Mouse (Mus musculus): ENCODE results near the gene Serp2. TPM values are rescaled to one million over a fixed set of nuclear protein-coding genes. Genes with fewer than 3 reads are reported as not detected.

Serp2 gene
- polyA plus RNA-seq, 1 experiment from 2014 or later: 24.4 TPM

DNA sequence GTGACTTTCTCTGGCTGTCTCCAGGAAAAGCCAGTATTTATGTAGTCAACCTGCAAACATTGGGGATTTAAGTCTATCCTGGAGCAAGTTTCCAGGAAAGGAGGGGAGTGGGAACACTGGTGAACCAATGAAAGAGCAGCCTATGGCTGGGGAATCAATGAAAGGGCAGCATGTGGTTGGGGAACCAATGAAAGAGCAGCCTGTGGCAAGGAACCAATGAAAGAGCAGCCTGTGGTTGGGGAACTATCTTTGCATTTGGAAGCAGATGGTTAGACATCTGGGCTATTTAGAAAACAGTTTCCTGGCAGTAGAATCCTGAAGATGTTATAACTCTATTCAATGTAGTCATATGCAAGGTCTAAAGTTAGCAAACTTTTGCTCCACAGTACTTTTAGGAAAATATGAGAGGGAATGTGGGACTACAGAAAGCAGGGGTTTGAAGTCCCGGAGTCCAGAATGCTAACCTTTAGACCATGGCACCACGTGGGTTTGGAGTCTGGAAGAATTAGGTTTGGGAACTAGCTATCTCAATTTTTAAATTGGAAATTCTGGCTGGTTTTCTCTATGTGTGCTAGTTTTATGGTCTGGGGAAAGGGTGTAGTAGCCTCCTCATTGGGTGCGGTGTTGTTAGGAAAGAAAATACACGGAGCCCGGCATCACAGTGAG lies 16.6 kb downstream of the Serp2 start:
- H3K4me1 ChIP-seq (ENCODE audit: control insufficient read depth, insufficient read depth, low read length): peaks cover 21% of the 10 kb centered on the region
- no peak overlapping the region for H3K9ac ChIP-seq (ENCODE audit: low read depth, low read length)
- H3K27me3 ChIP-seq (ENCODE audit: control insufficient read depth, insufficient read depth, low read length): no peaks in the 10 kb centered on the region
- H3K9me3 ChIP-seq (replicated peaks; ENCODE audit: control insufficient read depth, low read length): no peaks in the 10 kb centered on the region
- no peak overlapping the region for H3K27ac ChIP-seq (ENCODE audit: low read depth, low read length)
- WGBS (ENCODE audit: insufficient replicate concordance): 92% methylated on average over 5 of the region's 5 CpGs
- H3K4me3 ChIP-seq (ENCODE audit: low read depth, low read length): no peak overlapping the region
- no peak for ATAC-seq (replicated peaks; ENCODE audit: insufficient number of reproducible peaks, low FRiP score, low TSS enrichment)
- no peak overlapping the region for H3K4me2 ChIP-seq
- no peaks in the 10 kb centered on the region for H3K36me3 ChIP-seq (ENCODE audit: control insufficient read depth, insufficient read depth, low read length)

DNA sequence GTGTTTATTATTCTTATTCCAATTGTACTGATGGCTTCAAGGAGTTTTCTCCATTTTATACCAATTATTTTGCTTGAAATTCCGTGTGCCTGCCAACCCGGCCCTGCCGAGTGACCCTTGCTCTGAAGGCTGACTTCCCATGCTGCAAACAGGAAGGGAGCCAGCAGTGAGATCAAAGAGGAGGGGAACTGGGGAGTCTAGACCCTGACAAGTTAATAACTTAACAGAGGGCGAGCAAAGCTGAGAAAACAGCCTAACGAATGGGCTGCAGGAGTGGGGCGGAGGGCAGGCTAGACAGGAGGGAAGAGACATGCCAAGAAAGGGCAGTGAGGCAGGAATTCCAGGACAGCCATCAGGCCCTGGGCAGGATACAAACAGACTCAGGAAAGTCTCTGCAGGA lies 19.8 kb downstream of the Serp2 start:
- no peak for ATAC-seq (replicated peaks; ENCODE audit: insufficient number of reproducible peaks, low FRiP score, low TSS enrichment)
- H3K4me1 ChIP-seq (ENCODE audit: control insufficient read depth, insufficient read depth, low read length): peaks cover 37% of the 10 kb centered on the region
- H3K4me2 ChIP-seq: no peak overlapping the region
- WGBS (ENCODE audit: insufficient replicate concordance): 38% methylated on average over 6 of the region's 6 CpGs
- H3K4me3 ChIP-seq (ENCODE audit: low read depth, low read length): no peak overlapping the region
- no peaks in the 10 kb centered on the region for H3K9me3 ChIP-seq (replicated peaks; ENCODE audit: control insufficient read depth, low read length)
- H3K27me3 ChIP-seq (ENCODE audit: control insufficient read depth, insufficient read depth, low read length): no peaks in the 10 kb centered on the region
- no peaks in the 10 kb centered on the region for H3K36me3 ChIP-seq (ENCODE audit: control insufficient read depth, insufficient read depth, low read length)
- H3K9ac ChIP-seq (ENCODE audit: low read depth, low read length): no peak overlapping the region
- H3K27ac ChIP-seq (ENCODE audit: low read depth, low read length): no peak overlapping the region

DNA sequence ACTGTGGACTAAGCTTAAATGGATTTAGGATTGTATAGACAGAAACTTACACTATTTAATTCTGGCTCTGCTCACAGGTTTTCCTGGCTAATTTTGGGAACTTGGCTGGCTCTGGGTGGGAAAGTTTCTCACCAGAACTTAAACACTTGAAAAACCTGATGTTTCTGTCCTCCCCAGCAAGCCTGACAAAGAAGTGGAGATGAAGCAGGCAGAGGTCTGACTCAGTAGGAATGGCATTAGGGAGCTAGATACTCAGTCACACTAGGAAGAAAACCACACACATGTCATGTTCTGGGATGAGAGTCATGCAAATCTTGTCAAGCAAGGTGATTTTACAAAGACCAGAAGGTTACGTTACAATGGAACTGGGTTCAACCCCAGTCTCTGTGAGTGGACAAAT lies 21.6 kb downstream of the Serp2 start:
- H3K9ac ChIP-seq (ENCODE audit: low read depth, low read length): no peak overlapping the region
- no peaks in the 10 kb centered on the region for H3K27me3 ChIP-seq (ENCODE audit: control insufficient read depth, insufficient read depth, low read length)
- H3K27ac ChIP-seq (ENCODE audit: low read depth, low read length): peak overlapping the region; percentile 29; the same call in 1 of the 2 replicates
- H3K4me1 ChIP-seq (ENCODE audit: control insufficient read depth, insufficient read depth, low read length): peaks cover 28% of the 10 kb centered on the region
- no peak overlapping the region for H3K4me2 ChIP-seq
- no peaks in the 10 kb centered on the region for H3K36me3 ChIP-seq (ENCODE audit: control insufficient read depth, insufficient read depth, low read length)
- 72% methylated on average over 1 of the region's 1 CpGs for WGBS (ENCODE audit: insufficient replicate concordance)
- ATAC-seq (replicated peaks; ENCODE audit: insufficient number of reproducible peaks, low FRiP score, low TSS enrichment): no peak
- no peak overlapping the region for H3K4me3 ChIP-seq (ENCODE audit: low read depth, low read length)
- no peaks in the 10 kb centered on the region for H3K9me3 ChIP-seq (replicated peaks; ENCODE audit: control insufficient read depth, low read length)

DNA sequence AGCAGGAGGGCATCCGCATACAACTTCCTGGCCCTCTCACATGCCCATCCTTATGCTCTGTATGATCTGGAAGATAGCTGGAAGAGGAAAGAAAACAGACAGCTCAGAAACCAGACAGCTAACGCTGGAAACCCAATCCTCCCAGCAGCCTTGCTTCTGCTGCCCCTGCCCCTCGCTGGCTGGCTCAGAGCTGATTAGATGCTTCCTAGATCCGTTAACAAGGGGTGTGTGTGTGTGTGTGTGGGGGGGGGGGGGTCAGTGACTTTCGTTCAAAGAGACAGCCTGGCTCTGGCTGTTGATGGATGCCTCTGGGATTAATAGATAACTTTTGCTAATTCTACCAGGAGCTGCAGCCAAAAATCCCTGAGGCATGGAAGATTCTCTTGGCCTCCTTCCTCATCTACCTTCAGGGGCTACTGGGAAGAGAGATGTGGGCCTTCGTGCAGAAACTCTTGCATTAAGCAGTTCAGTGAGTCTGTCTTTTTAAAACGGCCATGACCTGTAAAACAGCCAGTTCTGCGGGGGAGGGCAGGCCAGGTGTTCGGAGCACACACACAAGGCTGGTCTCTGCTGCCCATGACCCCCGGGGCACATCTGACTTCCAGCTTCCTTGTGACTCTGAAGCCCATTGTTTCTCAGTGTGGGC lies 23.4 kb downstream of the Serp2 start:
- peak overlapping the region; percentile 71 for H3K4me2 ChIP-seq
- H3K27me3 ChIP-seq (ENCODE audit: control insufficient read depth, insufficient read depth, low read length): no peaks in the 10 kb centered on the region
- H3K27ac ChIP-seq (ENCODE audit: low read depth, low read length): peak overlapping the region; percentile 91
- peak overlapping the region; percentile 65 for H3K9ac ChIP-seq (ENCODE audit: low read depth, low read length)
- no peaks in the 10 kb centered on the region for H3K36me3 ChIP-seq (ENCODE audit: control insufficient read depth, insufficient read depth, low read length)
- H3K4me1 ChIP-seq (ENCODE audit: control insufficient read depth, insufficient read depth, low read length): peaks cover 33% of the 10 kb centered on the region
- H3K4me3 ChIP-seq (ENCODE audit: low read depth, low read length): peak overlapping the region; percentile 36
- H3K9me3 ChIP-seq (replicated peaks; ENCODE audit: control insufficient read depth, low read length): no peaks in the 10 kb centered on the region
- 13% methylated on average over 10 of the region's 10 CpGs for WGBS (ENCODE audit: insufficient replicate concordance)
- ATAC-seq (replicated peaks; ENCODE audit: insufficient number of reproducible peaks, low FRiP score, low TSS enrichment): peak; percentile 67

DNA sequence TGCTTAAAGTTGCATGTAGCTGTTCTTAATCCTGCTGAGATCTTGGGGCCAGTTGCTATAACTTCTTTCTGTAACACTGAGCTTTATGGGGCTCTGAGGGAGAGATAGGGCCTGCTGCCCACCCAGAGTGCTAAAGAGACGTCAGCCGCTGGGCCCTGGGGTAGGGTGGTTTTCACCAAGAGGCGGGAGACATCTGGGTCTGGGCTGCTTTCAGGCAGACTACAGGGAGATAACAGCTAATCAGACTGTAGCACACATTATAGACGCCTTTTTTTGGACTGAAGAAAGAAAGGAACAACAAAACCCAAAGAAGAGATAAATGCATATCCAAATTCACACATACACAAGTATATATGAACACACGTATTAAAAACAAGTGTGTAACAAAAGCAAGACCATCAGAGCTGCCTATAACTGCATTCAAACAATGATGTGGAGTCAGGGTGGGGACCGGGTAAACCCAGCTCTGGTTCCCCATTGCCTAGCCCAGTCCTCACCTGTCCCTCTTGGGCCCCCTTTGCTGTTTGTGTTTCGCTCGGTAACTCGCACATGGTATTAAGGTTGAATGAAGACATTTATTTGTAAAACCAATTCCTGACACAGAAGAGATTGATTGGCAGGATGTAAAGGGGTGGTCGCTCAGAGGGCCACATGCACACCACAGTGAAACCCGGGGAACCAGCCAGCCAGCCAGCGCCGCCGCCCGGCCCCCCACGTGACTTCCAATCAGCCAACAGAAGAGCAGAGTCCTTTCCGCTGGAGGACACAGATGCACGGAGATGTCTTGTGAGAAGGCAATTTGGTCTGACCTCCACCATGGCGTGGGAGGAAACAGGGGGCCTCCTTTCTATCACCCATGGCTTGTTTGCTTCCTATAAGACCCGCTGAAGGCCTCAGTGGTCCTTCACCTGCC lies 24.2 kb downstream of the Serp2 start:
- WGBS (ENCODE audit: insufficient replicate concordance): 18% methylated on average over 20 of the region's 20 CpGs
- H3K27me3 ChIP-seq (ENCODE audit: control insufficient read depth, insufficient read depth, low read length): no peaks in the 10 kb centered on the region
- peak overlapping the region; percentile 36 for H3K4me3 ChIP-seq (ENCODE audit: low read depth, low read length)
- peak overlapping the region; percentile 71 for H3K4me2 ChIP-seq
- peak overlapping the region; percentile 91 for H3K27ac ChIP-seq (ENCODE audit: low read depth, low read length)
- peaks cover 40% of the 10 kb centered on the region for H3K4me1 ChIP-seq (ENCODE audit: control insufficient read depth, insufficient read depth, low read length)
- peak overlapping the region; percentile 65; the same call in 1 of the 2 replicates for H3K9ac ChIP-seq (ENCODE audit: low read depth, low read length)
- no peaks in the 10 kb centered on the region for H3K36me3 ChIP-seq (ENCODE audit: control insufficient read depth, insufficient read depth, low read length)
- H3K9me3 ChIP-seq (replicated peaks; ENCODE audit: control insufficient read depth, low read length): no peaks in the 10 kb centered on the region
- peak; percentile 92 for ATAC-seq (replicated peaks; ENCODE audit: insufficient number of reproducible peaks, low FRiP score, low TSS enrichment)

DNA sequence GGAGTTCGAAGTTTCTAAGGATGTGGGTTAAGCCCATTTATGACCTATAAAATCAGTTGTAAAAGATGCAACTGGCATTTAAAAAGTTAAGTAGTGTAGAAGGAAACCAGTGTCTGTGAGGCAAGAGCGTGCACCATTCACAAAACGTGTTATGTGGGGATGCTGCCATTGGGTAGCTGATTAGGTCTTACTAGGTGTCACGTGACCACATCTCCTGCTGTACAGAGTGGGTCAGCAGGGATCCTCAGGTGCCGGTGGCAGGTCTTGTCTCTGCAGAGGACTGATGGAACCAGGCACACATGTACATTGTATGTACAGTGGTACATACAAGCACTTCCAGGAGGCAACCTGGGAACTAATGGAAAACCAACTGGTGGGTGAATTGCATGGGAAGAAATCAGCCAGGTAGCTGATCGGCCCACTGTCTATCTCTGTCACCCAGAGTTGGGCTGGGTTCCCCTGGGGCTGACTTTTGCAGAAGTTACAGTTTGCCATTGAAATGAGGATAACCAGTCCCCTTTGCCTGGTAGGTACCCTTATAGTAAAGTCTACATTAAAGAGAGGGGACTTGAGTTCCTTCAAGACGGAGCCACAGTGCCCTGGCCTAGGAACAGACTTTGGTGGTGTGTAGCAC lies 25.5 kb downstream of the Serp2 start:
- ATAC-seq (replicated peaks; ENCODE audit: insufficient number of reproducible peaks, low FRiP score, low TSS enrichment): no peak
- no peaks in the 10 kb centered on the region for H3K9me3 ChIP-seq (replicated peaks; ENCODE audit: control insufficient read depth, low read length)
- H3K4me2 ChIP-seq: no peak overlapping the region
- H3K27ac ChIP-seq (ENCODE audit: low read depth, low read length): peak overlapping the region; percentile 91
- H3K4me3 ChIP-seq (ENCODE audit: low read depth, low read length): no peak overlapping the region
- WGBS (ENCODE audit: insufficient replicate concordance): 92% methylated on average over 7 of the region's 7 CpGs
- no peaks in the 10 kb centered on the region for H3K27me3 ChIP-seq (ENCODE audit: control insufficient read depth, insufficient read depth, low read length)
- H3K36me3 ChIP-seq (ENCODE audit: control insufficient read depth, insufficient read depth, low read length): no peaks in the 10 kb centered on the region
- H3K9ac ChIP-seq (ENCODE audit: low read depth, low read length): no peak overlapping the region
- H3K4me1 ChIP-seq (ENCODE audit: control insufficient read depth, insufficient read depth, low read length): peaks cover 47% of the 10 kb centered on the region

DNA sequence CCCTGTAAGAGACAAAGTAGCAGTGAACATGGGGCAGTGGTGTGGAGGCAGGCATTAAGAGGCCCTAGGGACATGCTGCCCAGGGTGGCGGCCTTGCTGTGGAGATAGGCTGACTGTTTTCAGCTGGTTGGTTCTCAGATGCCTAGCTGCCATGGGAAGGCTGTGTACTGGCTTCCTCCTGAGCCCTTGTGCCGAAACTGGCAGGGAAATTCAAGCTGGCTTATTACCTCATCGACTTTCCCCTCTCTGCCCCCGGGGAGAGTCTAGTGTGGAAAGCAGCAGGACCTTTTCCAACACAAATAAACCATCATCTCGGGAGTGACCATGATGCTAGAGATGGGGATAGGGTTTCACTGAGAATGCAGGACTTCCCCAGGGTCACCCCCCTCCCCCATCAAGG lies 28.0 kb downstream of the Serp2 start:
- Histone ChIP-seq H3K36me3 (ENCODE audit: control insufficient read depth, insufficient read depth, low read length) (no peaks in the 10 kb centered on the region), H3K4me3 (ENCODE audit: low read depth, low read length) (no peak overlapping the region), H3K9ac (ENCODE audit: low read depth, low read length) (no peak overlapping the region), H3K4me2 (no peak overlapping the region), H3K27ac (ENCODE audit: low read depth, low read length) (peak overlapping the region; percentile 32; the same call in 1 of the 2 replicates), H3K4me1 (ENCODE audit: control insufficient read depth, insufficient read depth, low read length) (peaks cover 39% of the 10 kb centered on the region), H3K27me3 (ENCODE audit: control insufficient read depth, insufficient read depth, low read length) (no peaks in the 10 kb centered on the region), H3K9me3 (replicated peaks; ENCODE audit: control insufficient read depth, low read length) (no peaks in the 10 kb centered on the region)
- WGBS (ENCODE audit: insufficient replicate concordance): 31% methylated on average over 5 of the region's 5 CpGs
- no peak for ATAC-seq (replicated peaks; ENCODE audit: insufficient number of reproducible peaks, low FRiP score, low TSS enrichment)

DNA sequence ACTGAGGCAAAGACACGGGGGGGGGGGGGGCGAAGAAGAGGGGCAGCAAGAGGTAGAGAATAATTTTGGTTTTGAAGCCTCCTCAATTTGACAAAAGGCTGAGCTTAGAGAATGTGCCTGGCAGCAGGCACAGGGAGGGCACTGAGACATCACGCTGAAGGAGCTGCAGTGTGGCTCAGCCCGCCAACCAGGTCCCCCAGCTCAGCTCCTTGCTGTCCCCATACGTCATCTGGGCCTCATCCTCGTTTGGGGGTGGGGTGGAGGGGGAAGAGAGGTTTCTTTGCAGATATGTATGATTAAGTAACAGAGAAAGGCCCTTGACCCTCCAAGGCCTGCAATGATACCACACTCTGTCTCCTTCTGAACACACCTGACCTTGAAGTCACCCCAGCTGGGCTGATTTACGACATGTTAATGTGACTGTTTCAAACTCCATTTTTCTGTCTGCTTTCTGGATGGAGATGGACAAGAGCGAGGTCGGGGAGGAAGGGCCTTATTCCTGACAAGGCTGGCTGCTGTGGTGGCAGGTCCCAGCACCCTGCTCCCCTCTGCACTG lies 28.9 kb downstream of the Serp2 start:
- no peak overlapping the region for H3K4me3 ChIP-seq (ENCODE audit: low read depth, low read length)
- no peaks in the 10 kb centered on the region for H3K36me3 ChIP-seq (ENCODE audit: control insufficient read depth, insufficient read depth, low read length)
- peak overlapping the region; percentile 32; the same call in 1 of the 2 replicates for H3K27ac ChIP-seq (ENCODE audit: low read depth, low read length)
- no peaks in the 10 kb centered on the region for H3K27me3 ChIP-seq (ENCODE audit: control insufficient read depth, insufficient read depth, low read length)
- peaks cover 31% of the 10 kb centered on the region for H3K4me1 ChIP-seq (ENCODE audit: control insufficient read depth, insufficient read depth, low read length)
- H3K4me2 ChIP-seq: no peak overlapping the region
- ATAC-seq (replicated peaks; ENCODE audit: insufficient number of reproducible peaks, low FRiP score, low TSS enrichment): no peak
- H3K9me3 ChIP-seq (replicated peaks; ENCODE audit: control insufficient read depth, low read length): no peaks in the 10 kb centered on the region
- no peak overlapping the region for H3K9ac ChIP-seq (ENCODE audit: low read depth, low read length)
- 54% methylated on average over 9 of the region's 9 CpGs for WGBS (ENCODE audit: insufficient replicate concordance)

All from heart, embryonic 11.5 days (tissue).